Mouse (Mus musculus): ENCODE measurements around the gene Thpo.

Thpo gene

DNA sequence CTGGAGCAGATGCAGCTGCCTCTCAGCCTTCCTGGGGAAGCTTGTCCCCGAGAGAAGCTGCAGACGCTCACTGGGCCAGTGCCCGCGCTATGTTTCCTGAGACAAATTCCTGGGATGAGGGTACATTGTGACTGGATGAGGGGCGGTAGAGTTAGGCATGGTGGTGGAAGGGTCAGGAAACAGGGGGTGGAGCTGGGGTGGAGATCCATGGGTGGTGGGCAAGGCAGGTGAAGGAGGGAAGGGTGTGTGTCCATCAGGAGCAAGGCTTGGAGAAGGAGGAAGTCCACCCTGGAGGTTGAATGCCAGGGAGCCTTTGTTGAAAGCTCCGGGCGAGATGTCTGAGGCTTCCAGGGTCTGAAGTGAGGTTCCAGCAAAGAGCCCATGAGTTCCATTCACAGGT, 9.0 kb downstream of the Thpo start:
- DNase-seq (ENCODE audit: low read depth in 1 of 2, low spot score in 2 of 2), result no peak

DNA sequence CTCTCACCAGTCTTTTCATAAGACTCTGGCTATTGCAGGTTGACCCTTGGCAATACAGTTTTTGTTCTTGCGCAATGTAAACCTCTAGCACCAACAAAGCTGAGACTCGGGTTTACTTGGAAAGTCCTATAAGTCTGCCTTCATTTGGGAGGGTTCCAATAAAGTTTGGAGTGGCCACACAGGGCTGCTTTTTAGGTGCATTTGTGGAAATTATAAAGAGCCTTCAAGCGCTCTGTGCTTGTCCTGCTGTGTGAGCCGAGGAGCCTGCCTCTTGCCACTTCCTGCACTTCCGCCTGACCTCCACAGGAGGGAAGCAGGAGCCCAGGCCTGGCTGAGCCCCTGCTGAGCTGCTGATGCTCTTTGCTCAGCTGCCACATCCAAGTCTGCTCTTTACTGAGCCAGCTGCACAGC, 10.0 kb downstream of the Thpo start:
- DNase-seq (ENCODE audit: low read depth in 1 of 2, low spot score in 2 of 2), result no peak

- DNase-seq (ENCODE audit: low read depth in 1 of 2, low spot score in 2 of 2), result no peak
These were observed 11.1 kb downstream of the Thpo start for GRCm38 (mm10) chr16:20723247-20723646.

- no peak for DNase-seq (ENCODE audit: low read depth in 1 of 2, low spot score in 2 of 2)
These were observed 11.6 kb downstream of the Thpo start for GRCm38 (mm10) chr16:20722736-20723135.

GRCm38 (mm10) chr16:20721808-20722207, 12.5 kb downstream of the Thpo start:
- no peak for DNase-seq (ENCODE audit: low read depth in 1 of 2, low spot score in 2 of 2)

GRCm38 (mm10) chr16:20717978-20718670, 16.2 kb downstream of the Thpo start:
- no peak for DNase-seq (ENCODE audit: low read depth in 1 of 2, low spot score in 2 of 2)

DNA sequence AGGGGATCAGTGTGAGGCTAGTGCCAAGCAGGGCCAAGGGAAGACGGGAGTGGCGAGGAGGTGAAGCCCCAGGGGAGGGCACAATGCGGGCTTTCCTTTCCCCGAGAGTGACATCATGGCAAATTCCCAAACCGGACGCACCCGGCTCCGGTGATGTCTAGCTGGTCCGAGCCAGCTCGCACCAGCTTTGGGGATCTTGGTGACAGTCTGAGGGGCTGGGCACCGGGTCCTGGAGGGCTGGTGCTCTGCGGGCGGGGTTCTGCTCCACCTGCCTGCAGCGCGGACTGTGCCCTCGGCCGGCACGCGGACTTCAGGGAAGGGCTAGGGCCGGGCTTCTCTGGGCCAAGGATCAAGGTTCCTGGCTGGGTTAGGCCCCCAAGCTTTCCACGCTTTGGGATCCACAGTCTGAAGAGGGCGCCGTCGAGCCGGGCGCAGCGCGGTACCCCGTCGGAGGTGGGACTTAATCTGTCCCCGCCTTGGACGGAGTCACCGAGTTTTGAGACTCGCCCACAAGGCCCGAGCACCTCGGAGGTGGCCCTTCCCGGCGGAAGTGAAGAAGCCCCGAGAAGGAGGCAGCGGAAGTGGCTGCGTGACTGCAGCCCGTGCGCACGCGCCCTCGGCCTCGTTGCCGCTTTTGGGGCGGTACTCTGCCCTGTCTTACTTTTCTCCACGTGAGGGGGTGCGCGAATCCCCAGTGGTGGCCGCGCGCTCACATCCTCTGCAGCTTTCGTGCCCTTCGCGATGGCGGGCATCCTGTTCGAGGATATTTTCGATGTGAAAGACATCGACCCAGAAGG, 16.9 kb downstream of the Thpo start, which contains the start of the genes Polr2h and Clcn2:
Gene Polr2h, plus strand, starts transcription at position 485 of the 797 bp plus-strand sequence.
Gene Clcn2, minus strand, starts transcription at position 566 of the 797 bp plus-strand sequence.
- DNase-seq (ENCODE audit: low read depth in 1 of 2, low spot score in 2 of 2), result peak; percentile 96

GRCm38 (mm10) chr16:20716841-20717180, 17.5 kb downstream of the Thpo start:
- DNase-seq (ENCODE audit: low read depth in 1 of 2, low spot score in 2 of 2), result no peak

DNA sequence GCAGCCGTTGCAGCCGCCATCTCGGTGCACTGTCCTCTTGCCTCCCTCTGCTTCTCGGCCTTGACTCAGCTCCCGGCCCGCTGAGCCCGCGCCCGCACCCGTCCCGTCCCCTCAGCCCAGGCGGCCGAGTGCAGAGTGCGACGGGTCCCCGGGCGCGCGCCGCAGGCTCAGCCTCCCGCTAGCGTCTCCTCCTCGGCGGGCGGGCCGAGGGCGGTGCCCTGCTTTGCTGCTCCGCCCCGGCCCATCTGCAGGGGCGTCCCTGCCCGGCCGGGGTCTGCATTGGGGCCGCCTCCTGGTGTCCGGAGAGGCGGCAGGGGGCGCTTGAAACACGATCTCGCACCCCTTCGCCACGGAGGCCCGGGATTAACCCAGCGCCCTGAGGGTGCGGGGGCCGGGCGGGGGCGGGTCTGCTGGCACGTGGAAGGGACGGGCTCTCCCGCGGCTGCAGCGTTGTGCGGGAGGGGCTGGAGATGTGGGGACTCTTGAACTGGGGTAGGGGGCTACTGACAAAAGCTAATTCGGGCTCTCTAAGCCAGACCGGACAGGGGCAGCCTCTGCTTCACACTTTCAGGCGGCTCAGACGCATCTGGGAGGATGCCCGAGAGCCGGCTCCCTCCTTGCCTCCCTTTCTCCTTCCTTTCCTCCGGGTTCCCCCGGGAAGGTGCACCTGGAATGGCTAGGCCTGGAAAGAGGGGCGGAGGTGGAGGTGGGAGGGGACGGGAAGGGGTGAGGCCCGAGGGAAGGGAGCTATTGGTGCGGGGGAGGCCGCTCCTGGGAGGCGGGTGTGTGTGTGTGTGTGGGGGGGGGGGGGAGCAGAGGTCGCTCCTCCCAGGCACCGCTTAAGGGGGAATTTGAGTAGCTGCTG, 18.1 kb downstream of the Thpo start:
- no peak for DNase-seq (ENCODE audit: low read depth in 1 of 2, low spot score in 2 of 2)

- no peak for DNase-seq (ENCODE audit: low read depth in 1 of 2, low spot score in 2 of 2)
These were observed 18.7 kb downstream of the Thpo start for GRCm38 (mm10) chr16:20715566-20715965.

GRCm38 (mm10) chr16:20715161-20715560, 19.1 kb downstream of the Thpo start:
- DNase-seq (ENCODE audit: low read depth in 1 of 2, low spot score in 2 of 2), result no peak

DNA sequence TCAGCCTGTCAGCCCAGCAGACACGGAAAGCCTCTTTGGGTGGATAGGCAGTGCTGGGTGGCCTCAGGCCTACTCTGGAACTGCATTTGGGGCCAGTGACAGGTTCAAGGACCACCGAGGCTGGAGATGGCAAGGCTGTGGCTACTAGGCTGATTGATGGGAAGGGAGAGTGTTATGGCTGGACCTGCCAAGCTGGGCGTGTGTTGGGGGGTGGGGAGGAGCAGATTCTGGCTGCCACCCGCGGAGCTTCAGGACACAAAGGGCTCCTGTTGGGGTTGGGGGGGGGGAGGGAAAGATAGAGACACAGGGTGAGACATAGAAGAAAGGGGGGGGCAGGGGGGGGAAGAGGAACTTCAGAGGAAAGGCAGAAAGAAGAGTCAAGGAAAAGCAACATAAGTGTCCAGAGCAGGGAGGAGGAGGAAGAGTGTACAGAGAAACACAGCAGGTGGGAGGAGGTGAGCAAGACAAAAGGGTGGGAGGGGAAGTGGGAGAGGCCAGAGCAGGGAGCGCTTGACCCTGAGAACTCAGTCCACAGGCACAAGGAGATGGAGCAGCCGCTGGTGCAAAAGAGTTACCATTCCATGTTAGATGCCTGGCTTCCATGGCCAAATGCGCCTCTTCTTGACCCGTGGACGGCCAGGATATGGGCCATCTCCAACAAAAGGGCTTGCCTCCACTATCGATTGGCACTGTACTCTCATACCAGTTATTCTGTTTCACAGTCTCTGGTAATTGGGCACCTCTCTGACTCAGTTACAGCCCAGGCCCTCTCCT, 19.8 kb downstream of the Thpo start:
- DNase-seq (ENCODE audit: low read depth in 1 of 2, low spot score in 2 of 2), result no peak

- no peak for DNase-seq (ENCODE audit: low read depth in 1 of 2, low spot score in 2 of 2)
These were observed 21.4 kb downstream of the Thpo start for GRCm38 (mm10) chr16:20712889-20713288.

GRCm38 (mm10) chr16:20712190-20712589, 22.1 kb downstream of the Thpo start:
- no peak for DNase-seq (ENCODE audit: low read depth in 1 of 2, low spot score in 2 of 2)

DNA sequence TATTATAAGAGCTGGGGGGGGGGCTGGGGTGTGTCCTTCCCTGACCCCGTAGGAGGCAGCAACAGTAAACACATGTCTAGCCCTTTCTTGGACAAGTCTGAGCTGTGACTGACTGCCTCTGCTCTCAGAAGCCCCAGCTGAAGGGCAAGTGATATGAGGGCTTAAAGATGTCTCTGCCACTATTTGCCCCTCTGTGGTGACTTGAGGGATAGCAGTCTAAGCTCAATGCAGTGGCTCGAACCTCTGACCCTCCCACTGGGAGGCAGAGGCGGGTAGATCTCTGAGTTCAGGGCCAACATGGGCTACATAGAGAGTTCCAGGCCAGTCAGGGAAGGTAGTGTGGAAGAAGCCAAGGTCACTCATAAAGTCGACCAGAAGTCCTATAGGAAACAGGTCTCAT, 23.5 kb downstream of the Thpo start:
- no peak for DNase-seq (ENCODE audit: low read depth in 1 of 2, low spot score in 2 of 2)

DNA sequence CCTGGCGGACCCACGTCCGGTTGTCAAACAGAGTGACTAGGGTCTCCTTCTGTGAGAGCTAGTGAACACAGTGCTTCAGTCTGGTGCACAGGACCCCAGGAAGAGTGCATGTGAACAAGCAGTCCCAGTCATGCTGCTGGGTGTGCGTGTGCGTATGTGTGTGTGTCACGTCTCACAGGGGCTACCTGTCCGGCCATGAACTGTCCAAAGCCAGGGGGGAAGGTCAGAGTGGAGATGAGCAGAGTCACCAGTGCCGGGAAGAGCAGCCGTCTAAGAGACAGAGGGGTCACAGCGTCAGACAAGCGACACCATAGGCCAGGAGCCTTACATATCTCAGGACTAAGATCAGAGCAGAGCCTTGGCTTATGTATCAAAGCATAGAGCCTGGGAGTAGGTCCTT, 23.9 kb downstream of the Thpo start:
- DNase-seq (ENCODE audit: low read depth in 1 of 2, low spot score in 2 of 2), result no peak

- no peak for DNase-seq (ENCODE audit: low read depth in 1 of 2, low spot score in 2 of 2)
These were observed 25.2 kb downstream of the Thpo start for GRCm38 (mm10) chr16:20708939-20709734.

DNA sequence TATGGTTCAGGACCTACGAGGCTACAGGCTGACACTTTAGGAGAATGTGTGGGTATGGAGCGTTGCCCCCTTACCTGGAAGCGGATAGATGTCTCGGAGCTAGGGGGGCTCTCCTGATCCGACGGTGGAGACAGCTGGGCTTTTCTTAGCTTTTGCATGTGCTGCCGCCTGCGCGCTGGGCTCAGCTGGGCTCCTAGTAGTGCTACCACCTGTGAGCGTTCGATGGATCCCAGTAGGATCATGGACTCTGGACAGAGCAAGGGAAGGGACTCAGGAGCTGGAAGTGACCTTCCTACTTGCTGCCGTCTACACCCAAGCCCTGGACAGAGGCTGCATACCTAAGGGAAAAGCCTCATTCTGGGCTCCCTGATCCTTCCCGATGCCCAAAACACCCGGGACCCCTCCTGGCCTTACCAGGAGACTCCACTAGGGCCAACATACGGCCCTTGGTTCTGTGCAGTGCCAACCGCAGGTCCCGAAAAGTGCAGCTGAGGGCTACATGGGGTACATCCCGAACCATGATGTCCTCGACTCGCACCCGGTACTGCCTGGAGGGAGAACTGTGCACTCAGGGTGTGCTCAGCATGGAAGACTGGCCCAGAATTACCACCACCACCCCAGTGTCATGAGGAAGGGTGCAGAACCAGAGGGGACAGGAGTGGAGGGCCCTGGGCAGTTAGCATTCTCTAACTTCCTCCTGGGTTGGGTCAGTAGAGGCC, 25.9 kb downstream of the Thpo start:
- no peak for DNase-seq (ENCODE audit: low read depth in 1 of 2, low spot score in 2 of 2)

GRCm38 (mm10) chr16:20706407-20707055, 27.8 kb downstream of the Thpo start:
- DNase-seq (ENCODE audit: low read depth in 1 of 2, low spot score in 2 of 2), result no peak

Measured in monocyte, adult 2 months (primary cell).